Mouse (Mus musculus): ENCODE results near the gene Bola1.
"Not testable (repeated sequence)": the region's sequence is repeated elsewhere in the genome, so short reads cannot be mapped to it uniquely, and the experiment has no call there.

Gene Bola1

GRCm38 (mm10) chr3:96219661-96220130 lies at the start of gene Bola1, which contains the start of gene Hist2h2ab:
TSS of gene Bola1 (minus strand) at chr3:96219709.
TSS of gene Hist2h2ab (plus strand) at chr3:96219865.
- peak; percentile 59 to 87 for DNase-seq (ENCODE audit: low spot score in 2 of 2)

- not testable (repeated sequence) for DNase-seq (ENCODE audit: low spot score in 2 of 2)
Measured at GRCm38 (mm10) chr3:96268776-96269378, 49.4 kb upstream of the Bola1 start.

GRCm38 (mm10) chr3:96268051-96268775 lies 48.7 kb upstream of the Bola1 start, which contains the start of gene Hist2h3b:
TSS of gene Hist2h3b (plus strand) at chr3:96268654.
- DNase-seq (ENCODE audit: low spot score in 2 of 2): peak; percentile 72 to 76

GRCm38 (mm10) chr3:96267541-96267940 lies 48.0 kb upstream of the Bola1 start:
- no peak for DNase-seq (ENCODE audit: low spot score in 2 of 2)

GRCm38 (mm10) chr3:96266132-96266710 lies 46.7 kb upstream of the Bola1 start:
- DNase-seq (ENCODE audit: low spot score in 2 of 2): no peak

GRCm38 (mm10) chr3:96264404-96264949 lies 45.0 kb upstream of the Bola1 start:
- DNase-seq (ENCODE audit: low spot score in 2 of 2): no peak

GRCm38 (mm10) chr3:96263558-96264403 lies 44.3 kb upstream of the Bola1 start:
- peak; percentile 31 to 38 for DNase-seq (ENCODE audit: low spot score in 2 of 2)

- DNase-seq (ENCODE audit: low spot score in 2 of 2): peak; percentile 95
Measured at GRCm38 (mm10) chr3:96262979-96263550, 43.6 kb upstream of the Bola1 start, which contains the start of gene Hist2h4. TSS of gene Hist2h4 (minus strand) at chr3:96263311.

- DNase-seq (ENCODE audit: low spot score in 2 of 2): peak; percentile 58 to 85
Measured at GRCm38 (mm10) chr3:96262216-96262875, 42.8 kb upstream of the Bola1 start.

- no peak for DNase-seq (ENCODE audit: low spot score in 2 of 2)
Measured at GRCm38 (mm10) chr3:96261623-96262022, 42.1 kb upstream of the Bola1 start.

GRCm38 (mm10) chr3:96260220-96260619 lies 40.7 kb upstream of the Bola1 start:
- DNase-seq (ENCODE audit: low spot score in 2 of 2): no peak

- no peak for DNase-seq (ENCODE audit: low spot score in 2 of 2)
Measured at GRCm38 (mm10) chr3:96257190-96257589, 37.7 kb upstream of the Bola1 start.

GRCm38 (mm10) chr3:96255926-96256593 lies 36.6 kb upstream of the Bola1 start:
- no peak for DNase-seq (ENCODE audit: low spot score in 2 of 2)

GRCm38 (mm10) chr3:96254683-96255355 lies 35.3 kb upstream of the Bola1 start:
- peak in 1 of 2 experiments; percentile 45 for DNase-seq (ENCODE audit: low spot score in 2 of 2)

GRCm38 (mm10) chr3:96251787-96252186 lies 32.3 kb upstream of the Bola1 start:
- DNase-seq (ENCODE audit: low spot score in 2 of 2): no peak

GRCm38 (mm10) chr3:96250890-96251289 lies 31.4 kb upstream of the Bola1 start:
- no peak for DNase-seq (ENCODE audit: low spot score in 2 of 2)

- no peak for DNase-seq (ENCODE audit: low spot score in 2 of 2)
Measured at GRCm38 (mm10) chr3:96249034-96249345, 29.5 kb upstream of the Bola1 start.

GRCm38 (mm10) chr3:96248141-96249033 lies 28.9 kb upstream of the Bola1 start:
- DNase-seq (ENCODE audit: low spot score in 2 of 2): no peak
